Mouse (Mus musculus) embryonic facial prominence, embryonic 14.5 days (tissue): ENCODE results near the gene Sgcd. TPM values are rescaled to one million over a fixed set of nuclear protein-coding genes. Genes with fewer than 3 reads are reported as not detected.
A peak's percentile ranks its signal among the peaks of the same experiment; 100 is the strongest.

ENCODE experiments used
- ATAC-seq: fragments of 200-750 bp; cut with Nextera tagmentation; 2 replicates; pipeline ENCODE4 v1.8.0; 2017; ENCODE audit warnings: low read depth, moderate number of reproducible peaks, moderate TSS enrichment
- DNase-seq: peaks from one replicate; pipeline ENCODE4 v3.0.0-alpha.2; 2015; ENCODE audit warnings: low spot score
- H3K27ac ChIP-seq: fragments of 300-500 bp; sonication (generic); replicated peaks from 2 replicates; pipeline ENCODE4 v1.5.1; 2014; ENCODE audit warnings: low read depth, mild to moderate bottlenecking, low read length, moderate library complexity
- H3K27me3 ChIP-seq: fragments of 300-500 bp; sonication (generic); replicated peaks from 2 replicates; pipeline ENCODE4 v1.6.1; 2014; ENCODE audit warnings: low read length; ENCODE audit not compliant: control insufficient read depth, insufficient read depth
- H3K36me3 ChIP-seq: fragments of 300-500 bp; sonication (generic); 2 replicates; pipeline ENCODE4 v1.6.1; 2014; ENCODE audit warnings: low read length, mixed read lengths; ENCODE audit not compliant: control insufficient read depth, insufficient read depth
- H3K4me1 ChIP-seq: fragments of 300-500 bp; sonication (generic); 2 replicates; pipeline ENCODE4 v1.6.1; 2014; ENCODE audit warnings: antibody characterized with exemption, low read length; ENCODE audit not compliant: control insufficient read depth, insufficient read depth
- H3K4me2 ChIP-seq: fragments of 300-500 bp; sonication (generic); 2 replicates; pipeline ENCODE4 v1.6.1; 2014; ENCODE audit warnings: low read depth, mild to moderate bottlenecking, low read length, moderate library complexity, mixed read lengths
- H3K4me3 ChIP-seq: fragments of 300-500 bp; sonication (generic); 2 replicates; pipeline ENCODE4 v1.5.1; 2014; ENCODE audit warnings: low read depth, mild to moderate bottlenecking, low read length
- H3K9ac ChIP-seq: fragments of 300-500 bp; sonication (generic); 2 replicates; pipeline ENCODE4 v1.6.1; 2014; ENCODE audit warnings: low read depth, mild to moderate bottlenecking, low read length, moderate library complexity, mixed read lengths
- H3K9me3 ChIP-seq: fragments of 300-500 bp; sonication (generic); 2 replicates; pipeline ENCODE4 v1.6.1; 2016; ENCODE audit warnings: low read length; ENCODE audit not compliant: control insufficient read depth
- WGBS: fragments of 180-500 bp; shearing (Covaris S2); extraction: QIAGEN DNeasy Blood & Tissue Kit; methylation state at CpG from one replicate; pipeline ENCODE4 v1.1.7; 2014; 5-methylcytosine and 5-hydroxymethylcytosine counted together
- polyA plus RNA-seq: library from polyadenylated mRNA; unstranded; fragments of >200 nt; fragmentation: Nextera tagmentation; extraction: Ambion mirVana; gene quantifications from 2 replicates; pipeline ENCODE4 v1.2.1, GENCODE M21; 2014

Gene Sgcd
- polyA plus RNA-seq, 1 experiment from 2014 or later = 12.0 TPM

GRCm38 (mm10) chr11:47389327-47389726, 599.4 kb downstream of the Sgcd start:
- no peak overlapping the region for H3K4me2 ChIP-seq
- peak; percentile 47; the same call in 1 of the 2 replicates for ATAC-seq
- H3K27ac ChIP-seq = no peak overlapping the region
- H3K4me3 ChIP-seq = no peak overlapping the region
- no peak overlapping the region for H3K9ac ChIP-seq
- H3K36me3 ChIP-seq = no peaks in the 10 kb centered on the region
- H3K4me1 ChIP-seq = no peaks in the 10 kb centered on the region
- peak; percentile 48 for DNase-seq
- no peaks in the 10 kb centered on the region for H3K27me3 ChIP-seq
- H3K9me3 ChIP-seq = no peaks in the 10 kb centered on the region

- Histone ChIP-seq H3K4me1 (no peaks in the 10 kb centered on the region), H3K27me3 (no peaks in the 10 kb centered on the region), H3K4me3 (no peak overlapping the region), H3K27ac (no peak overlapping the region), H3K36me3 (no peaks in the 10 kb centered on the region), H3K4me2 (no peak overlapping the region), H3K9me3 (no peaks in the 10 kb centered on the region), H3K9ac (no peak overlapping the region)
- 80% methylated on average over 3 of the region's 3 CpGs for WGBS
- DNase-seq (no peak), ATAC-seq (no peak)
Observed at GRCm38 (mm10) chr11:47387726-47388125, 601.0 kb downstream of the Sgcd start.

- ATAC-seq = no peak
Observed at GRCm38 (mm10) chr11:47386136-47386535, 602.6 kb downstream of the Sgcd start.

GRCm38 (mm10) chr11:47379630-47379958, 609.2 kb downstream of the Sgcd start:
- Histone ChIP-seq H3K9ac (peak overlapping the region; percentile 77; the same call in 1 of the 2 replicates), H3K4me2 (peak overlapping the region; percentile 68), H3K27me3 (no peaks in the 10 kb centered on the region), H3K4me3 (peak overlapping the region; percentile 46), H3K9me3 (no peaks in the 10 kb centered on the region), H3K4me1 (peaks cover 23% of the 10 kb centered on the region), H3K36me3 (no peaks in the 10 kb centered on the region), H3K27ac (peak overlapping the region; percentile 97)
- ATAC-seq = peak; percentile 34
- no peak for DNase-seq
- 10% methylated on average over 4 of the region's 4 CpGs for WGBS

More at GRCm38 (mm10) chr11:47386136-47386535, 602.6 kb downstream of the Sgcd start:
- Histone ChIP-seq H3K4me3 (no peak overlapping the region), H3K27ac (no peak overlapping the region), H3K9ac (no peak overlapping the region), H3K27me3 (no peaks in the 10 kb centered on the region), H3K9me3 (no peaks in the 10 kb centered on the region), H3K36me3 (no peaks in the 10 kb centered on the region), H3K4me1 (no peaks in the 10 kb centered on the region), H3K4me2 (no peak overlapping the region)
- DNase-seq = peak; percentile 11

GRCm38 (mm10) chr11:47378843-47379629, 609.7 kb downstream of the Sgcd start:
- WGBS = 3% methylated on average over 25 of the region's 25 CpGs

GRCm38 (mm10) chr11:47377421-47377820, 611.3 kb downstream of the Sgcd start:
- H3K4me3 ChIP-seq = peak overlapping the region; percentile 34
- DNase-seq (peak; percentile 65), ATAC-seq (peak; percentile 16; the same call in 1 of the 2 replicates)
- H3K9me3 ChIP-seq = no peaks in the 10 kb centered on the region
- H3K4me1 ChIP-seq = peaks cover 23% of the 10 kb centered on the region
- H3K36me3 ChIP-seq = no peaks in the 10 kb centered on the region
- H3K4me2 ChIP-seq = peak overlapping the region; percentile 50
- H3K27me3 ChIP-seq = no peaks in the 10 kb centered on the region
- H3K27ac ChIP-seq = peak overlapping the region; percentile 97
- 23% methylated on average over 6 of the region's 6 CpGs for WGBS
- peak overlapping the region; percentile 43 for H3K9ac ChIP-seq

More at GRCm38 (mm10) chr11:47378843-47379629, 609.7 kb downstream of the Sgcd start:
- ATAC-seq (peak; percentile 96), DNase-seq (peak; percentile 96)
- Histone ChIP-seq H3K36me3 (no peaks in the 10 kb centered on the region), H3K4me1 (peaks cover 23% of the 10 kb centered on the region), H3K27me3 (no peaks in the 10 kb centered on the region), H3K9ac (peak overlapping the region; percentile 77), H3K4me3 (peak overlapping the region; percentile 46), H3K27ac (peak overlapping the region; percentile 97), H3K9me3 (no peaks in the 10 kb centered on the region), H3K4me2 (peak overlapping the region; percentile 68)

GRCm38 (mm10) chr11:47376915-47377314, 611.9 kb downstream of the Sgcd start:
- Histone ChIP-seq H3K27me3 (no peaks in the 10 kb centered on the region), H3K27ac (peak overlapping the region; percentile 97), H3K9me3 (no peaks in the 10 kb centered on the region), H3K36me3 (no peaks in the 10 kb centered on the region), H3K9ac (peak overlapping the region; percentile 43), H3K4me1 (peaks cover 23% of the 10 kb centered on the region), H3K4me3 (peak overlapping the region; percentile 34), H3K4me2 (peak overlapping the region; percentile 50)
- no peak for ATAC-seq
- DNase-seq = peak; percentile 69
- 18% methylated on average over 1 of the region's 1 CpGs for WGBS

GRCm38 (mm10) chr11:47371616-47372015, 617.2 kb downstream of the Sgcd start:
- ATAC-seq (no peak), DNase-seq (no peak)
- H3K4me2 ChIP-seq = no peak overlapping the region
- H3K4me1 ChIP-seq = no peaks in the 10 kb centered on the region
- H3K27me3 ChIP-seq = no peaks in the 10 kb centered on the region
- no peak overlapping the region for H3K4me3 ChIP-seq
- no peaks in the 10 kb centered on the region for H3K36me3 ChIP-seq
- 35% methylated on average over 2 of the region's 2 CpGs for WGBS
- H3K27ac ChIP-seq = no peak overlapping the region
- no peak overlapping the region for H3K9ac ChIP-seq
- no peaks in the 10 kb centered on the region for H3K9me3 ChIP-seq

GRCm38 (mm10) chr11:47351585-47351984, 637.2 kb downstream of the Sgcd start:
- no peak overlapping the region for H3K4me3 ChIP-seq
- DNase-seq (no peak), ATAC-seq (no peak)
- no peaks in the 10 kb centered on the region for H3K9me3 ChIP-seq
- H3K27ac ChIP-seq = no peak overlapping the region
- 79% methylated on average over 2 of the region's 2 CpGs for WGBS
- no peaks in the 10 kb centered on the region for H3K36me3 ChIP-seq
- H3K9ac ChIP-seq = no peak overlapping the region
- no peaks in the 10 kb centered on the region for H3K27me3 ChIP-seq
- no peak overlapping the region for H3K4me2 ChIP-seq
- H3K4me1 ChIP-seq = no peaks in the 10 kb centered on the region
